Mouse (Mus musculus) right cerebral cortex, postnatal 14 days (tissue): ENCODE results near the gene Tlr7.

Source experiments
- DNase-seq: peaks from one replicate; pipeline ENCODE4 v3.0.0; 2022

Tlr7 gene

DNA sequence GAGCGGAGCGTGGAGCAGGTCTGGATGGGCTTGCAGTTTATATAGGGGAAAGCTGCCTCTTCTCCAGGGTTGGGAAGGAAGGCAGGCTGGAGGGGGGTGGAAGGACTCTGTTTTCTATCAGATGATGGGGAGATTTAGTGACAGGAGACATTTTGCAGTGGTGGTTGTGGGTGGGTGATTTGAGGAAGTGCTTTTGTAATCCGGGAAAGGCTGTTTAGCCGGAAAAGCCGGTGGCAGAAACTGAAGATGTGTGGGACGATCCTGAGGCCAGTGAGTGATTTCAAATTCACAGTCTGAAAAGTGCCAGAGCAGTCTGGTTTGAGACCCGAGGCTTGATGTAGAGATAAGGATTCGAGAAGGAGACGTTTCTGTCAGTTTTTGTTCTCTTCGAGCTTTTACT is 53.8 kb downstream of the Tlr7 start:
- DNase-seq: no peak

DNA sequence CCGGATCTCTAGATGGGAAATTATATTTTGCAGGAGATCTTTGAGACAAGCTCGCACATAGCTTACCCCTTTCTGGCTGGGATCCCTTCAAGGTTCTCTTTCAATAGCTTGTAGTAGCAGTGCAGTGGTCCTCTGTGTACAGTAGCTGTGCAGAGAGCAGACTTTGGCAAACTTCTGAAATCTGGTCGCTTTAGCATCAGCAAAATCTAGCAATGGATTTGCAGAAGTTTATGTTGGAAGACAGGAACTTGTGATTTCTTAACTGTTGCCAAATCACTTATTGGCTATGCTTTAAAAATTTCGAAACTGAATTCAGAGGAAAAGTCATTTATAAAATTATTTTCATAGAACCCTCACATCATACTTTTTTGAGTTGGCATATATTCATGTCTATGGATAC is 66.3 kb downstream of the Tlr7 start, which contains the start of gene Tlr8:
Gene Tlr8, minus strand, starts transcription at position 244 of the 400 bp plus-strand sequence.
- DNase-seq: no peak

DNA sequence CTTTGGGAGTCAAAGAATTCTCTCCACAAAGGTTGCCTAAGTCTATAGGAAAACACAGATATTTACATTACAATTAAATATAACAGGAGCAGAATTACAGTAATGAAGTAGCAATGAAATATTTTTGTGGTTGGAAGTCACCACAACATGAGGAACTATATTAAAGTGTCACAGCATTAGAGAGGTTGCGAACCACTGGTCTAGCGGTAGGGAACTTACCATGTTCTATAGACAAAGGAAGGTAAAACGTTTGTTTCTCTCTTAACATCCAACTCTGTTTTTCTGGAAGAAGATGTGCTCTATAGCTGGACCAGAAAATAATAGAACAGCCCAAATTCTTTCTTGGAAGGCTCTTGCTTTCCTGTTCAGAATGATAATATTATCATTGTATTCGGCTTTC is 66.8 kb downstream of the Tlr7 start:
- no peak for DNase-seq
